Mouse (Mus musculus) right cerebral cortex, postnatal 14 days (tissue): Measurements from ENCODE around the gene Fmnl2.

Source experiments
- DNase-seq: peaks from one replicate; pipeline ENCODE4 v3.0.0; 2022

Fmnl2 gene

GRCm38 (mm10) chr2:52918094-52918493, 60.4 kb downstream of the Fmnl2 start:
- no peak for DNase-seq

DNA sequence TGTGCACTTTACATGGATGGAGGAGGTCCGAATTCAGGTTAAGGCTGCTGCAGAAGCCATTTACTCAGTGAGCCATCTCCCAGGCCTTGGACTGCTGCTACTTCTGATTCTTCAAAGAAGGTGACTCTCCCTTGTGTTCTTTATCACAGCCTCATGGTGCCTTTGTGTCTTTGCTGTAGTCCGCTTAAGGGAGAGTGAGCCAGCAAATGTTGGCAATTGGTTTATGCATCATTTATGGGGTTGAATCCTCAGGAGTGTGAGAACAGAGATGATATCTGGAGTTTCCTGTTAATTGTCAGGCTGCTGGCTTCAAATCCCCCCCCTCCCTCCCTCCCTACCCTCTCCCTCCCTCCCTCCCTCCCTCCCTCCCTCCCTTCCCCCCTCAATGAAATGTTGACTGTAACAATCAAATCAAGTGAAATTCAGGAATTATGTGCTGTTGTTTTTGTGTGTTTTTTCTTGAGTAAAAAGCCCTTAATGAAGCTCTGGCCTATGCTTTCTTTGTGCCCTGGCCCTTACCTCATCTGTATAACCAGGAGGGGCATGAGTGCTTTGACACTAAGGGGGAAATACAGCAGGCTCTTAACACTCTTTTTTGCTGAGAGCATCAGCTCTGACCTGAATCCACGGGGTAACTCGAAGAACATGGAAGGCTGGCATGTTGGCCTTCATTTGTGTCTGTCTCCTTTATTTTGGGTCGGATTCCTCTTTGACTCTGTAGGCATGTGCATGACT, 63.2 kb downstream of the Fmnl2 start:
- DNase-seq: no peak

GRCm38 (mm10) chr2:52925062-52925461, 67.4 kb downstream of the Fmnl2 start:
- DNase-seq: no peak

DNA sequence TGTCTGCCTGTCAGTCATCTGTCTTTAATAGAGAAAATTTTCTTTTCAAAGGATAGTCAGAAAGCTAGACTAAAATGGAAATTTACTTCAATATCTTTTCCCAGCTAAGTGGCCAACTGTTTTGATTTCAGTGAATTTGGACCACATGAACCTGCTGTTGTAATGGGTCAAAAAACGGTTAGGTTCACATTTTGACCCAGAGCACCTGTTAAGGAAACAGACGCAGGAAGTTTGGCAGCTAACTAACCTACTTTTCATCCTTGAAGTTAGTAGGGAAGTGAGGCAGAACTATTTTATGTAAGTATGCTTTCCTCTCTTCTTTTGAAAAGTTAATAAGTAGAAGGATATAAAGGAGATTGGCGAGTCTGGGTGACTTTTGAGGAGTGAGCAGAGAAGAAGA, 69.7 kb downstream of the Fmnl2 start:
- no peak for DNase-seq

DNA sequence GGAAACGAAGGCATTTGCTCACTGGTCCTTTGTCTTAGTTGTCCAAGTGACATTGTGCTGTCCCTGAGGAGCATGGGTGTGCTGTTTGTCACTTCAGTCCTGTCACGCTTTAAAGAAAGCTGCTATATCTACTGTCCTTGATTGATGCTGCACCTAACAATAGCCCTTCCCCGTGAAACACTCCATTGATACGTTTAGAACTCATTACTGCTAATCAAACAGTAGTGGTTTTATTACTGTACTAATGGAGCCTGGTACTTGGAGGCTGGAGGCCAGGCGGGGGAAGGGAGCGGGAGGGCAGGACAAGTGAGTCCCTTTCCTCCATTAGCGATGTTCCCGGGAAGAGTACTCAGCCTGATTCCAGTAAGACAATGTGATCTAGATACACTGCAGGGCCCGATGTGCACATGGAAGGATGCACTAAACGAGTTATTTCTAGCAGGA, 70.2 kb downstream of the Fmnl2 start:
- peak; percentile 16 for DNase-seq

- DNase-seq: no peak
Measured at GRCm38 (mm10) chr2:52928401-52928800, 70.7 kb downstream of the Fmnl2 start.

- DNase-seq: peak; percentile 39
Measured at GRCm38 (mm10) chr2:52930106-52930868, 72.6 kb downstream of the Fmnl2 start.

GRCm38 (mm10) chr2:52931315-52931714, 73.7 kb downstream of the Fmnl2 start:
- DNase-seq: no peak

DNA sequence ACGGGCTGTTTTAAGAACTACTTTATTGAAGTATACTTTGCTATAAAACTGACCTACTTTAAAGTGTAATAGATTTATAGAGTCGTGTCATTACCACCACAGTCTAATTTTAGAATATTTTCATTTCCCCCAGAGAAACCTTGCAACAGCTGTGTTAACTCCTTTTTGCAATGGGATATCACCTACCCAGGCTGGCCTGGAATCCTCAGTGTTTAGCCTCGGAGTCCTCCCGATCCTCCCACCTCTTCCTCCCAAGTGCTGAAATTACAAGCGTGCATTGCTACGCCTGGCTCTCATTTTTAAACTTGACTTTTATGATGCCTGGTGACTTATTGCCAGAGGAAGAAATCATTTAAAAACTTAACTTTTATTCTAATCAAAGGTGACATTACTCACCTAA, 78.2 kb downstream of the Fmnl2 start:
- DNase-seq: no peak

DNA sequence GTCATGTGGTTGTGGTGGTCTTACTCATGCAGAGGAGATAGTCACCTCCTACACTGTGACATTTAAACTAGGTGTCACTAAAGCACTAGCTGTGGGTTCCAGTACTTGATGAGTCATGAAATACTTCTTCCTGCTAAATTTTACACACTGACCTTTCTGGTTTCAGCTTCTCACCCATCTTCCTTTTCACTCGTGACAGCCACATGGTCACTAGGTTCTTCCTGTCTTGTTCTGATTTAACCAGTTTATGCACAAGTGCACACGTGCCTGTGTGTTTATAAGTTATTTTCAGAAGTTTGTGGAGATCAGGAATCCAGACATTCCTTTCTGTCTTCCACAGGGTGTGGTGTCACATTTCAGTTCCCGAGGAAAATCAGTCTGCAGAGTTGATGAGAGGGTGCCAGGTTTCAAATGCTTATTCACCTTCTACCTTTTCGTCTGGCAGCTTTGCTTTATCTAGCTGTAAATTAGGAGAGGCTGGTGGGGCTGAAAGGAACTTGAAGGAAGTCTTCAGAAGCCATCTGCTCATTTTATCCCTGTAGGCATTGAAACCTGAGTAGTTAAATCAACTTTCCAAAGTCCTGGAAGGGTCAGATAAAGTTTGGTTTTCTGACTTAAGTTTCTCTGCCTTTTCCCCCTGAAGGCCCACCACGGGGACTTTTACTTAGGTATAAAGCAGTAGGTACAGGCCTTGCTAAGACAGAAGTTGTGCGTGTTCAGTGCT, 80.9 kb downstream of the Fmnl2 start:
- no peak for DNase-seq

GRCm38 (mm10) chr2:52943644-52944423, 86.2 kb downstream of the Fmnl2 start:
- DNase-seq: no peak

GRCm38 (mm10) chr2:52944594-52944993, 86.9 kb downstream of the Fmnl2 start:
- no peak for DNase-seq

GRCm38 (mm10) chr2:52946074-52946473, 88.4 kb downstream of the Fmnl2 start:
- DNase-seq: no peak

GRCm38 (mm10) chr2:52946524-52947186, 89.0 kb downstream of the Fmnl2 start:
- no peak for DNase-seq

GRCm38 (mm10) chr2:52948406-52948805, 90.7 kb downstream of the Fmnl2 start:
- DNase-seq: no peak

- no peak for DNase-seq
Measured at GRCm38 (mm10) chr2:52949556-52949955, 91.9 kb downstream of the Fmnl2 start.

DNA sequence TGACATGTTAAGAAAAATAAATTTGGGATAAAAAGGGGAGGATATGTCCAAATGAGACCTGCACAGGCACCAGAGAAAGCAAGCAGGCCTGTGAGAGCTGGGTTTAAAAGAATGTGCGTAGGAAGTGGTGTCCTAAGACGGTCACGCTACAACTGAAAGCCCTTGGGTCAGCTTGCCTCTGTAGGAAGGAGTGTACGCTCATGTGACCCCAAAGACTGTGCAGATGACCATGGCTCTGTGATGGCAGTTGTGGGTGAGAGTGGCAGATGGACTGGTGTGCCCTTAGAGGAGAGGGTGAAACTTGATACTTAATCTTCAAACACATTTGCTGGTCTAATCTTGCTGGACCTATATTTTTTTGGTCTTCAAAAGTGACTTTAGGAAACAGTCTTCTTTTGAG, 92.6 kb downstream of the Fmnl2 start:
- no peak for DNase-seq

DNA sequence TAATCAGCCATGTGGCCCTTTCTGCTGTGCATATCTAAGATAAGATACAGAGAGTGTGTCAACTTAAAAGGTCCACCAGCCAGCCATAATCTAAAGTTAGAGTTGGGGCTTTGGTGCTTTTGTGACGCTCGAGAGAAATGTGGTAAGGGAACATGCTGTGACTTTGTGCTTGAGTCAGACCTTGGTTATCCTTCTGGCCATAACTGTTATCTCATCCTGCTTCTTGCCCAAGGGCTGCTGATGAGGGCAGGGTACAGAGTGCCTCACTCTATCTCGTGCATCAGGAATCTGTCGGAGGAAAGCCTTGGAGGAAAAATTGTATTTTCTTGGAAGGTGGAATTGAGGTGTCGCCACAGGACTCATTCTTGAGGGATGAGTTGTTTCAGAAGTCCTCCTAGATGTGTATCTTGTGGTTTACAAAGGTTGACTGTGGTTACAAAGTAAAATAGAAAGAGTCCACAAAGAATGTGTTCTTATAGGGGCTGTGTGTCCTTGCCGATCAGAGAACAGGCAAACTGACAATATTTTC, 94.6 kb downstream of the Fmnl2 start:
- DNase-seq: no peak

- DNase-seq: peak; percentile 69
Measured at GRCm38 (mm10) chr2:52955090-52955489, 97.4 kb downstream of the Fmnl2 start.

GRCm38 (mm10) chr2:52955831-52956230, 98.2 kb downstream of the Fmnl2 start:
- no peak for DNase-seq

- DNase-seq: no peak
Measured at GRCm38 (mm10) chr2:52957771-52958534, 100.3 kb downstream of the Fmnl2 start.
